ENCODE assay signal across 8 mouse cellular contexts in genomic region chr15:97195628-97196027, GRCm38 (mm10). TPM values are rescaled to one million over a fixed set of nuclear protein-coding genes. Genes with fewer than 3 reads are reported as not detected.
DNase-seq lines count a peak whose midpoint lies in the region; ATAC-seq lines count a peak whose summit lies in the region.

No protein-coding gene starts in this region.

- 0% methylated on average over 1 of the region's 1 CpGs for WGBS in midbrain, embryonic 13.5 days
- 0% methylated on average over 1 of the region's 1 CpGs for WGBS in midbrain, embryonic 10.5 days
- WGBS in midbrain, embryonic 14.5 days: 3% methylated on average over 1 of the region's 1 CpGs

- no peak overlapping the region for H3K4me2 ChIP-seq in midbrain, embryonic 13.5 days (replicated peaks)
- H3K4me2 ChIP-seq in midbrain, embryonic 14.5 days (ENCODE audit: low read length): no peak overlapping the region

- H3K27ac ChIP-seq in midbrain, embryonic 13.5 days: no peak overlapping the region
- H3K27ac ChIP-seq in midbrain, embryonic 10.5 days (replicated peaks): no peak overlapping the region
- no peak overlapping the region for H3K27ac ChIP-seq in midbrain, embryonic 14.5 days (replicated peaks; ENCODE audit: low read depth, low read length)

- peak; percentile 69 to 71 for DNase-seq in cerebellum, postnatal 14 days
- no peak for DNase-seq in cerebellum, adult 11-12 months
- no peak for DNase-seq in midbrain, embryonic 10.5 days (ENCODE audit: low spot score)
- peak; percentile 77 for DNase-seq in embryo, embryonic 10 days (ENCODE audit: low spot score)
- peak; percentile 56 for DNase-seq in kidney, postnatal 10 days
- DNase-seq in midbrain, embryonic 14.5 days: peak; percentile 92
- no peak for DNase-seq in urinary bladder, adult 18-20 months (ENCODE audit: low spot score in 2 of 2)

- H3K9me3 ChIP-seq in midbrain, embryonic 13.5 days: no peaks in the 10 kb centered on the region
- no peaks in the 10 kb centered on the region for H3K9me3 ChIP-seq in midbrain, embryonic 10.5 days (replicated peaks)
- H3K9me3 ChIP-seq in midbrain, embryonic 14.5 days (ENCODE audit: control insufficient read depth, low read length): no peaks in the 10 kb centered on the region

- H3K27me3 ChIP-seq in midbrain, embryonic 13.5 days: no peaks in the 10 kb centered on the region
- no peaks in the 10 kb centered on the region for H3K27me3 ChIP-seq in midbrain, embryonic 10.5 days (ENCODE audit: low read depth, poor library complexity, severe bottlenecking)
- no peaks in the 10 kb centered on the region for H3K27me3 ChIP-seq in midbrain, embryonic 14.5 days (ENCODE audit: control insufficient read depth, insufficient read depth, low read length)

- peak; percentile 74; the same call in 1 of the 2 replicates for ATAC-seq in midbrain, embryonic 13.5 days
- no peak for ATAC-seq in midbrain, embryonic 14.5 days (ENCODE audit: low FRiP score, low TSS enrichment)

- no peaks in the 10 kb centered on the region for H3K4me1 ChIP-seq in midbrain, embryonic 13.5 days (replicated peaks)
- no peaks in the 10 kb centered on the region for H3K4me1 ChIP-seq in midbrain, embryonic 10.5 days
- H3K4me1 ChIP-seq in midbrain, embryonic 14.5 days (ENCODE audit: control insufficient read depth, insufficient read depth, low read length): no peaks in the 10 kb centered on the region

- no peak overlapping the region for H3K4me3 ChIP-seq in midbrain, embryonic 13.5 days (replicated peaks)
- no peak overlapping the region for H3K4me3 ChIP-seq in midbrain, embryonic 10.5 days
- no peak overlapping the region for H3K4me3 ChIP-seq in midbrain, embryonic 14.5 days (replicated peaks; ENCODE audit: low read depth, low read length)

- H3K36me3 ChIP-seq in midbrain, embryonic 13.5 days: no peaks in the 10 kb centered on the region
- no peaks in the 10 kb centered on the region for H3K36me3 ChIP-seq in midbrain, embryonic 10.5 days
- no peaks in the 10 kb centered on the region for H3K36me3 ChIP-seq in midbrain, embryonic 14.5 days (ENCODE audit: control insufficient read depth, insufficient read depth, low read length)

- no peak overlapping the region for H3K9ac ChIP-seq in midbrain, embryonic 13.5 days (replicated peaks)
- H3K9ac ChIP-seq in midbrain, embryonic 14.5 days (replicated peaks; ENCODE audit: low read length): no peak overlapping the region

RNA-seq across cellular contexts. Expression of gene Pced1b, which starts 51.3 kb away (rescaled TPM):
- 4.0 and 4.7 TPM in 2 replicates for polyA plus RNA-seq in midbrain, embryonic 13.5 days (2015; fragmentation: Nextera tagmentation; extraction: Ambion mirVana)
- 4.6 and 4.9 TPM in 2 replicates for polyA plus RNA-seq in midbrain, embryonic 10.5 days (2016; fragmentation: Nextera tagmentation; extraction: Ambion mirVana)
- 4.7 and 5.7 TPM in 2 replicates for polyA plus RNA-seq in midbrain, embryonic 14.5 days (2014; fragmentation: Nextera tagmentation; extraction: Ambion mirVana)

RNA-seq across cellular contexts. Expression of gene Amigo2, which starts 51.5 kb away (rescaled TPM):
- 8.2 and 9.6 TPM in 2 replicates for polyA plus RNA-seq in midbrain, embryonic 13.5 days (2015; fragmentation: Nextera tagmentation; extraction: Ambion mirVana)
- 4.3 and 4.4 TPM in 2 replicates for polyA plus RNA-seq in midbrain, embryonic 10.5 days (2016; fragmentation: Nextera tagmentation; extraction: Ambion mirVana)
- 16.7 and 16.9 TPM in 2 replicates for polyA plus RNA-seq in midbrain, embryonic 14.5 days (2014; fragmentation: Nextera tagmentation; extraction: Ambion mirVana)

Comparison
In these comparisons a context has a peak if more than half of its experiments do, and no peak if none do; other contexts are left out.
1. DNase-seq: peak in cerebellum, postnatal 14 days (2 of 2), embryo, embryonic 10 days (single experiment), kidney, postnatal 10 days (single experiment) and midbrain, embryonic 14.5 days (single experiment); none in cerebellum, adult 11-12 months (single experiment), midbrain, embryonic 10.5 days (single experiment) and urinary bladder, adult 18-20 months (0 of 2).